Mouse (Mus musculus): ENCODE results near the gene Rbp1. TPM values are rescaled to one million over a fixed set of nuclear protein-coding genes. Genes with fewer than 3 reads are reported as not detected.

The Rbp1 gene
- polyA plus RNA-seq (2015; fragmentation: Nextera tagmentation; extraction: Ambion mirVana), result 7.2 and 7.8 TPM in 2 replicates

DNA sequence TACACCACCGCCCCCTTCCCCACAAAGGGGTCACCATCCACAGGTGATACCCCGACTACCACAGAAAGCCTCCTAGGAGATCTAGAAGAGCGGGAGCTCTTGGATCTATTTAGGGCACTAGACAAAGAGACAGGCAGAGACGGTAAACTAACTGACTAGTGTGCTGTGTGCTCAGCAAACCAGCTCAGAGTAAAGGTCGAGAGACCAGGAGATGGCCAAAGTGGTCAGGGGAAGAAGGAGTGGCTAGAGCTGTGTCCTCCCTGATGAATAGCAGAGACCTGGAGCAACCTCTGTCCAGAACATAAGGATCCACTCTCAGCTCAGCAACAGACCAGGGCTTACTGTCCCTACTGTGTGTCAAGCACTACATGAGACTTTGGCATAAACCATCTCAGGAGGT is at the start of gene Rbp1:
Gene Rbp1 (plus strand): TSS at position 306 of the 400 bp plus-strand sequence.

DNA sequence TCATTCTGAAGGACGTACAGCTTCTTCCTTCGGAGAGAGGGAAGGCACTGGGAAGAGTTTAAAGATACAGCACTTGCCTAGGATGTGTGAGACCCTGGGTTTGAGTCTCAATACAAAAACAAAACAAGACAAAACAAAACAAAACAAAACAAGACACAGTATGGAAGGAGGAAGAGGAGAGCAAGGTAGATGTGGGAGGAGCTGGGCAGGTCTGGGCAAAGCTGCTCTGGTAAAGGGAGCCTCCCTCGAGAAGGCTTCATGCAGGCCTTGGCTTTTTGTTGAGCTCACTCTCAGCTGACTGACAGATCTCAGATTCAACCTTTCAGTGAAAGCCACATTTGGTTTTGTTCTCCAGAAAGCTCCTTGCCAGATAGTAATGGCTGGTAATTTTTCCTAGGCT is 63.1 kb downstream of the Rbp1 start, which contains the start of gene Rbp2:
Gene Rbp2 (plus strand): TSS at position 301 of the 400 bp plus-strand sequence.

Other genes with a start within 250 kb of the Rbp1 start
- 31.9 and 35.7 TPM in 2 replicates for gene Nmnat3, start 135.5 kb upstream of the Rbp1 start, polyA plus RNA-seq (2015; fragmentation: Nextera tagmentation; extraction: Ambion mirVana)
- 0.21 and 0.42 TPM in 2 replicates for gene Rbp2, start 63.2 kb downstream of the Rbp1 start, polyA plus RNA-seq (2015; fragmentation: Nextera tagmentation; extraction: Ambion mirVana)
- gene Copb2, start 140.8 kb downstream of the Rbp1 start, polyA plus RNA-seq (2015; fragmentation: Nextera tagmentation; extraction: Ambion mirVana), result 64.3 and 67.2 TPM in 2 replicates
- 32.3 and 33.2 TPM in 2 replicates for gene Mrps22, start 178.7 kb downstream of the Rbp1 start, polyA plus RNA-seq (2015; fragmentation: Nextera tagmentation; extraction: Ambion mirVana)